Mouse (Mus musculus): ENCODE results near the gene Olfr1391. TPM values are rescaled to one million over a fixed set of nuclear protein-coding genes. Genes with fewer than 3 reads are reported as not detected.

Gene Olfr1391
- total RNA-seq (2023; ENCODE audit: inconsistent age): not detected in 4 replicates

DNA sequence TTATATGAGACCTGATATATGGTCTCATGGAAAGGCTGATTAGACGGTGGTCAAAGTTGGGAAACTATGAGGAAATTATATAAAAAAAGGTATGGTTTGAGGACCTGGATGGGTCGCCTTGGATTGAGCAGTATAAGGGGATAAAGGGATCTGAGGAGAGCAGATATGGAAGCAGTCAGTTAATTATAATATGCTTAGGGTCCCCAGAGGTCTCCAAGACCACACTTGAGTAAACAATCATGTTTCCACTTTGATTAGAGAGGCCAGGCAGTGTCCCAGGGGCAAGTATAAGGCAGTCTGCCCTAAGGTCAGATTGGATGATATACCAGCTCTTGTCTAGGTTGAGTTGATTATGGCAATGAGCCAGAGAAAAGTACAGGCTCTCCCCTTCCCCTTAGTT, at the start of gene Olfr1391:
Gene Olfr1391, plus strand, starts transcription at position 301 of the 400 bp plus-strand sequence.

DNA sequence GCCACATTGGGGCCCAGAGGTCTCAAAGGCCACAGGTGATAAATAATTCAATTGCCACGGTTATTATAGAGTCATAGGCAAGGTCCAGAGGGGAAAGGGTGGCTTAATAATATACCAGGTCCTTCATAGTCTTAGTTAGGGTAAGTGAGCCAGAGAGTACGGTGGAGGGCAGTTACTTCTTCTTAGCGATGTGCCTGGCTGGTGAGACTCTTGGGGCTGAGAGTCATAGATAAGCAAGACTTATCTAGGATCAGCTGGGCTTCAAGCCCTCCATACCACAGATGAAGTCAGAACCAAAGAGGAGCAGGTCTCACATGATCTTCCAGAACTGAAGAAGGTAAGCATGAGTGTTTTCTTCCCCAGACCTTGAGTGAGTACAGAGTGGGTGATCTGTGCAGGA, 44.3 kb upstream of the Olfr1391 start, which contains the start of gene Olfr1393:
Gene Olfr1393, plus strand, starts transcription at position 83 of the 400 bp plus-strand sequence.

DNA sequence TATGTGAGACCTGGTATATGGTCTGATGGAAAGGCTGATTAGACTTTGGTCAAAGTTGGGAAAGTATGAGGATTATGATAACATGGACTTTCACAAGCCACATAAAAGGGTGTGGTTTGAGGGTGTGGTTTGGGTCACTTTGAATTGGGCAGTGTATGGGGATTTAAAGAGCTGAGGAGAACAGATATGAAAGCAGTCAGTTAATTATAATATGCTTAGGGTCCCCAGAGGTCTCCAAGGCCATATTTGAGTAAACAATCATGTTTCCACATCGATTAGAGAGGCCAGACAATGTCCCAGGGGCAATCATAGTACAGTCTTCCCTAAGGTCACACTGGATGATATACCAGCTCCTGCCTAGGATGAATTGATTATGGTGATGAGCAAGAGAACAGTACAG, 37.6 kb upstream of the Olfr1391 start, which contains the start of gene Olfr1392:
Gene Olfr1392, plus strand, starts transcription at position 301 of the 400 bp plus-strand sequence.

DNA sequence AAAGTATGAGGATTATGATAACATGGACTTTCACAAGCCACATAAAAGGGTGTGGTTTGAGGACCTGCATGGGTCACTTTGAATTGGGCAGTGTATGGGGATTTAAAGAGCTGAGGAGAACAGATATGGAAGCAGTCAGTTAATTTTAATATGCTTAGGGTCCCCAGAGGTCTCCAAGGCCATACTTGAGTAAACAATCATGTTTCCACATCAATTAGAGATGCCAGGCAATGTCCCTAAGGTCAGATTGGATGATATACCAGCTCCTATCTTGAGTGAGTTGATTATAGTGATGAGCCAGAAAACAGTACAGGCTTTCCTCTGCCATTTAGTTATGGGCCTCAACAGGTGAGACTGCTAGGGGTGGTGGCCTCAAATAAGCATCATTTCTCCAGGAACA, 18.1 kb upstream of the Olfr1391 start, which contains the start of gene Olfr10:
Gene Olfr10, plus strand, starts transcription at position 301 of the 400 bp plus-strand sequence.

GRCm38 (mm10) chr11:49334888-49335287, 12.3 kb downstream of the Olfr1391 start, which contains the start of gene Olfr1390:
Gene Olfr1390 (plus strand): TSS chr11:49335188.

Other genes starting within 250 kb of the Olfr1391 start
- 34.5 to 48.6 TPM (median 39.6 TPM) in 4 replicates for gene Ifi47, start 246.2 kb upstream of the Olfr1391 start, total RNA-seq (2023; ENCODE audit: inconsistent age)
- not detected in 4 replicates for gene Olfr1396, start 207.9 kb upstream of the Olfr1391 start, total RNA-seq (2023; ENCODE audit: inconsistent age)
- not detected in 4 replicates for gene Olfr1395, start 180.5 kb upstream of the Olfr1391 start, total RNA-seq (2023; ENCODE audit: inconsistent age)
- not detected in 4 replicates for gene Olfr1394, start 168.4 kb upstream of the Olfr1391 start, total RNA-seq (2023; ENCODE audit: inconsistent age)
- not detected in 4 replicates for gene Btnl9, start 135.6 kb upstream of the Olfr1391 start, total RNA-seq (2023; ENCODE audit: inconsistent age)
- gene Zfp62, start 119.5 kb upstream of the Olfr1391 start, total RNA-seq (2023; ENCODE audit: inconsistent age): 121 to 156 TPM (median 142 TPM) in 4 replicates
- 158 to 182 TPM (median 172 TPM) in 4 replicates for gene Mgat1, start 78.6 kb upstream of the Olfr1391 start, total RNA-seq (2023; ENCODE audit: inconsistent age)
- gene Olfr1393, start 44.4 kb upstream of the Olfr1391 start, total RNA-seq (2023; ENCODE audit: inconsistent age): 0.61 to 1.9 TPM (median 1.0 TPM) in 4 replicates
- 0.30 to 0.51 TPM in 2 of 4 replicates, not detected in the others for gene Olfr1392, start 37.5 kb upstream of the Olfr1391 start, total RNA-seq (2023; ENCODE audit: inconsistent age)
- gene Olfr10, start 18.0 kb upstream of the Olfr1391 start, total RNA-seq (2023; ENCODE audit: inconsistent age): not detected in 4 replicates
- gene Olfr1390, start 12.4 kb downstream of the Olfr1391 start, total RNA-seq (2023; ENCODE audit: inconsistent age): not detected in 4 replicates
- gene Olfr1389, start 100.3 kb downstream of the Olfr1391 start, total RNA-seq (2023; ENCODE audit: inconsistent age): not detected in 4 replicates
- 0.33 to 0.78 TPM (median 0.70 TPM) in 4 replicates for gene Olfr1388, start 113.9 kb downstream of the Olfr1391 start, total RNA-seq (2023; ENCODE audit: inconsistent age)
- not detected in 4 replicates for gene Olfr1387, start 132.6 kb downstream of the Olfr1391 start, total RNA-seq (2023; ENCODE audit: inconsistent age)
- not detected in 4 replicates for gene Olfr1386, start 142.3 kb downstream of the Olfr1391 start, total RNA-seq (2023; ENCODE audit: inconsistent age)
- 0.27 TPM in 1 of 4 replicates, not detected in the others for gene Olfr1385, start 166.3 kb downstream of the Olfr1391 start, total RNA-seq (2023; ENCODE audit: inconsistent age)
- gene Olfr1384, start 184.0 kb downstream of the Olfr1391 start, total RNA-seq (2023; ENCODE audit: inconsistent age): not detected in 4 replicates
- not detected in 4 replicates for gene Olfr1383, start 196.9 kb downstream of the Olfr1391 start, total RNA-seq (2023; ENCODE audit: inconsistent age)
- not detected in 4 replicates for gene Olfr1382, start 205.5 kb downstream of the Olfr1391 start, total RNA-seq (2023; ENCODE audit: inconsistent age)
- gene Olfr1381, start 220.7 kb downstream of the Olfr1391 start, total RNA-seq (2023; ENCODE audit: inconsistent age): not detected in 4 replicates
- not detected in 4 replicates for gene Olfr1380, start 234.1 kb downstream of the Olfr1391 start, total RNA-seq (2023; ENCODE audit: inconsistent age)